Mouse (Mus musculus): Measurements from ENCODE around the gene Rnf157.
"Not testable (repeated sequence)": the region's sequence is repeated elsewhere in the genome, so short reads cannot be mapped to it uniquely, and the experiment has no call there.

The Rnf157 gene

GRCm38 (mm10) chr11:116396934-116397330, 15.9 kb downstream of the Rnf157 start:
- in situ Hi-C loops (cut with MboI; ENCODE audit: low pct_unique_long_range_greater_than_20kb in 1 of 2, low sequenced_read_pairs in 2 of 2, unreplicated experiment in 1 of 2), result no loop called here

DNA sequence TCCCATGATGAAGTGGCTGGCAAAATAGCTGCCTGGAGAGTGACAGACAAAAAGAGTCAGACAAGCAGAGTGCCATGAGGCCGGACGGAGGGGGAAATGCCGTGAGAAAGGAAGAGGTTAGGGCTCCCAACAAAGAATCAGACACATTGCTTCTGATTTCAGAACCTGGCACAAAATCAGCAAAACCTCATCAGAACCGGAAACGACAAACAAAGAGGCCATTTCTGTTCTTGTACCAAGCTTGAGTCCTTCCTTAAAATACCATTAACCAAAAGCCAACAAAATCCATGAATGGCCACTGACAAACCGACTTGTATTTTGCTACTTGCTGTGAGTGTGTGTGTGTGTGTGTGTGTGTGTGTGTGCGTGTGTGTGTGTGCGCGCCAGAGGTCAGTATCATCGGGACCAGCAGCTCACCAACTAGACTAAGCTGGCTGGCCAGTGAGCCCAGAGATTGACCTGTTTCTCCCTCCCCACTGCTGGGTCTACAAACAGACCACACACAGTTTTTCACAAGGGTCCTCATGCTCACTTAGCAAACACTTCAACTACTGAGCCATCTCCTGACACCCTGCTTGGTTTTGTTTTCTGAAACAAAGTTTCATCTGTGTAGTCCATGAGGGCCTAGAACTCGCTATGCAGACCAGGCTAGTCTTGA, 16.4 kb downstream of the Rnf157 start:
- in situ Hi-C loops (cut with MboI; ENCODE audit: low pct_unique_long_range_greater_than_20kb in 1 of 2, low sequenced_read_pairs in 2 of 2, unreplicated experiment in 1 of 2), result no loop called here

GRCm38 (mm10) chr11:116394769-116395168, 18.1 kb downstream of the Rnf157 start:
- in situ Hi-C loops (cut with MboI; ENCODE audit: low pct_unique_long_range_greater_than_20kb in 1 of 2, low sequenced_read_pairs in 2 of 2, unreplicated experiment in 1 of 2), result no loop called here

- in situ Hi-C loops (cut with MboI; ENCODE audit: low pct_unique_long_range_greater_than_20kb in 1 of 2, low sequenced_read_pairs in 2 of 2, unreplicated experiment in 1 of 2), result no loop called here
Observed at GRCm38 (mm10) chr11:116388841-116389480, 23.9 kb downstream of the Rnf157 start.

- in situ Hi-C loops (cut with MboI; ENCODE audit: low pct_unique_long_range_greater_than_20kb in 1 of 2, low sequenced_read_pairs in 2 of 2, unreplicated experiment in 1 of 2), result no loop called here
Observed at GRCm38 (mm10) chr11:116387086-116388071, 25.5 kb downstream of the Rnf157 start.

DNA sequence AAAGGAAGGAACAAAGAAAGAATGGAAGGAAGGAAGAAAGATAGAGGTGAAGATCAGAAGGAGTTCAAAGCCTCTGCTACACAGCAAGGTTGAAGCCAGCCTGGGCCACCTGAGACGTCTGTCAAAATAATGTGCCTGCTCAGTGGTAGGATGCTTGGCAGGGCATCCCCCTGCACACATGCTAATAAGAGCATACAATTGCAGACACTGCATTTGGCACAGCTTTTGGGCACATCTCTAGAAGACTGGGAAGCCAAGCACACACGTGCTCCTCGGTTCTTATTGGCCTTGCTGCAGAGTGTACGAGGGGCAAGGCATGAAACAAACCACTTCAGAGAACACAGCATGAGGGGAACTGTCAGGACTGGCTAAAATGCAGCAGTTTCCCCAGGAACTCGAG, 26.8 kb downstream of the Rnf157 start:
- in situ Hi-C loops (cut with MboI; ENCODE audit: low pct_unique_long_range_greater_than_20kb in 1 of 2, low sequenced_read_pairs in 2 of 2, unreplicated experiment in 1 of 2), result no loop called here

GRCm38 (mm10) chr11:116384171-116384570, 28.7 kb downstream of the Rnf157 start:
- in situ Hi-C loops (cut with MboI; ENCODE audit: low pct_unique_long_range_greater_than_20kb in 1 of 2, low sequenced_read_pairs in 2 of 2, unreplicated experiment in 1 of 2), result no loop called here

DNA sequence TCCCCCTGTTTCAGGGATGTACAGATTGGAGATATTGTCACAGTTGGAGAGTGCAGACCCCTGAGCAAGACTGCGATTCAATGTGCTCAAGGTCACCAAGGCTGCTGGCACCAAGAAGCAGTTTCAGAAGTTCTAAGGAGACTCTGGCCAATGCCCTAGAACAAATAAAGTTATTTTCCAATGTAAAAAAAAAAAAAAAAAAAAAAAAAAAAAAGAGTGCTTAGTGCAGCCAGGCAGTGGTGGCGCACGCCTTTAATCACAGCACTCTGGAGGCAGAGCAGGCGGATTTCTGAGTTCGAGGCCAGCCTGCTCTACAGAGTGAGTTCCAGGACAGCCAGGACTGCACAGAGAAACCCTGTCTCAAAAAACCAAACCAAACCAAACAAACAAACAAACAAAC, 29.8 kb downstream of the Rnf157 start:
- in situ Hi-C loops (cut with MboI; ENCODE audit: low pct_unique_long_range_greater_than_20kb in 1 of 2, low sequenced_read_pairs in 2 of 2, unreplicated experiment in 1 of 2), result not testable (repeated sequence)

DNA sequence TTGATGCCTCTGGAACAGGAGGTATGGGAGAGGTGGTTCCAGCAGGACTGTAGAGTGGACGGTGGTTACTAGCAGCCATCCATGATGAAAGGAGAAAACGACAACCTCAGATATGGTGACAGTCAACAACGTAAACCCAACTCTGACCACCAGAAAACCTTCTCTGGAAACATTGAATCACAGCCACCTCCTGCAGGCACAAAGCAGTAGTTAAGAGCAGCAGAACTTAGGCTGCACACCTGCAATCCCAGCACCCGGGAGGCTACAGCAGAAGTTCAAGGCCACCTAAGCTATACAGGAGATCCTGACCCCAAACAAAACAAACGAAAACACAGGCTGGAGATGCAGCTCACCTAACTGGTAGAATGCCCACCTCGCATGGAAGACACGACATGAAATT, 32.1 kb downstream of the Rnf157 start:
- in situ Hi-C loops (cut with MboI; ENCODE audit: low pct_unique_long_range_greater_than_20kb in 1 of 2, low sequenced_read_pairs in 2 of 2, unreplicated experiment in 1 of 2), result no loop called here

DNA sequence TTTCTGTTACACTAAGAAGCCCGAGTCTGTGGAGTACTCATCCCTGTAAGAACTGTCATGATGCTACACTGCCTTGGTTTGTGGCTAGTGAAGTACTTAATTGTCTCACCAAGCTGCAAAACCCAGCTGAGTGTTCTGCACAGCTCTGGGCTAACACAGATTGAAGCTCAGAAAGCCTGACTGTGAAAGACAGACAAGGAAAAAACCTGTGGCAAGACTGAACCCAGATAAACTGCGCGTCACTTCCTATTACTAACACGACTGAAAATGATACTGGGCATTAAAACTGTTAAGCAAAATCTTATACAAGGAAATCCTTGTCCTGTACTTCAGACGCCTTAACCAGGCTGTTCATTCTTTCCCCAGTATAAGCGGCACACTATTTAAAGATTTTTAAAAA, 33.3 kb downstream of the Rnf157 start:
- in situ Hi-C loops (cut with MboI; ENCODE audit: low pct_unique_long_range_greater_than_20kb in 1 of 2, low sequenced_read_pairs in 2 of 2, unreplicated experiment in 1 of 2), result no loop called here

GRCm38 (mm10) chr11:116376945-116377661, 35.7 kb downstream of the Rnf157 start:
- in situ Hi-C loops (cut with MboI; ENCODE audit: low pct_unique_long_range_greater_than_20kb in 1 of 2, low sequenced_read_pairs in 2 of 2, unreplicated experiment in 1 of 2), result no loop called here

DNA sequence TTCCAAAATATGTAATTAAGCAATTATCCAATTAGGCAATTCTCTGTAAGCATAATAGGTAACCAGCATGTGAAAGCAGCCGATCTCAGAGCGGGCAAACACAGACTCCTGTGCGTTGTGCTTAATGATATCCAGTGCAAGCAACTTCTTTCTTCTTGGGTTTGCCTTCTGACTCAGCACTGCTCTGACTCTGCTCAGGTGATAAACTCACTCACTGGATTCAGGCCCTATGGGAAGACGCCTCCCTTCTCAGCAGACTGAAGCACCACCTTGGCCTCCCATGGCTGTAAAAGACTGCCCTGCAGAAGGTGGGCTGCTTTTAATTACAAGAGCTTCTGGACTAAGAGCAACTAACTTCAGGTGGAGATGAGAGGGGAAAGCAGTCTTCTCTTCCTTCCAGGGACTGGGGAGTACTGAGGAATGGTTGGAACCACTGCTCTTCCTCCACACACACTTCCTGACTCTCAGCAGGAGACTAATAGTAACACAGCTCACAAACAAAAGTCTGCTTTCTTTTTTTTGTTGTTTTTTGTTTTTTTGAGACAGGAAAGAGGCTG, 40.9 kb downstream of the Rnf157 start:
- in situ Hi-C loops (cut with MboI; ENCODE audit: low pct_unique_long_range_greater_than_20kb in 1 of 2, low sequenced_read_pairs in 2 of 2, unreplicated experiment in 1 of 2), result no loop called here

DNA sequence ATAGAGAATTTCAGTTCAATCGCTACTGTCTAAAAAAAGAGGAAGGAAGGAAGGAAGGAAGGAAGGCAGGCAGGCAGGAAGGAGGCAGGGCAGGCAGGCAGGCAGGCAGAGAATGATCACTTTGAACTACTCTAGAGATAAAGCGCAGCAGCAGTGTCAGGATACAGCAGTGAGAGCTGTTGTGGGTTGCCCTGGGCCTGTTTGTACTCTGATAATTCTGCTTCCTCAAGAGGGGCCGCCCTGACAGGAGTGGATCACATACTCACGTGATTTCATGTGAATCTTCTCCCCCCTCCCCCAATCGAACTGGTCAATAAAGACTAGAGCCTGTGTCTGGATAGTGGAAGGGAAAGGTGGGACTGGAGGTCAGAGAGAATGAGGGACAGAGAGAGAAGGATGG, 43.2 kb downstream of the Rnf157 start:
- in situ Hi-C loops (cut with MboI; ENCODE audit: low pct_unique_long_range_greater_than_20kb in 1 of 2, low sequenced_read_pairs in 2 of 2, unreplicated experiment in 1 of 2), result no loop called here

DNA sequence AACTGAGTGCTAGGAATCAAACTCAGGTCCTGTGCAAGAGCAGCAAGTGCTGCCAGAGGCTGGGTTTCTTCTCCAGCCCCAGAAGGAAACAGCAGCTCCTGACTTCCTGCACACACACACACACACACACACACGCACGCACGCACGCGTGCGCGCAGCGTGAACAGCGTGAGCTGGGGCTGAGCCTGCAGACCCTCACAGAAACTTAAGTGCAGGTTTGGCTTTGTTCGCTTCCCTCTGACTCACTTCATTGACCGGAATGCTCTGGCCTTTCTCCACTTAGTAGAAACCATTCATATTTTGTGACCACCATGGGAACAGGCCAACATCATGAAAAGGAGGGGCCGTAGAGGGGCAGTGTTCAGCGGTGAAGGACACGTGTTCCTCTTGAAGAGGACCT, 43.8 kb downstream of the Rnf157 start:
- in situ Hi-C loops (cut with MboI; ENCODE audit: low pct_unique_long_range_greater_than_20kb in 1 of 2, low sequenced_read_pairs in 2 of 2, unreplicated experiment in 1 of 2), result no loop called here

DNA sequence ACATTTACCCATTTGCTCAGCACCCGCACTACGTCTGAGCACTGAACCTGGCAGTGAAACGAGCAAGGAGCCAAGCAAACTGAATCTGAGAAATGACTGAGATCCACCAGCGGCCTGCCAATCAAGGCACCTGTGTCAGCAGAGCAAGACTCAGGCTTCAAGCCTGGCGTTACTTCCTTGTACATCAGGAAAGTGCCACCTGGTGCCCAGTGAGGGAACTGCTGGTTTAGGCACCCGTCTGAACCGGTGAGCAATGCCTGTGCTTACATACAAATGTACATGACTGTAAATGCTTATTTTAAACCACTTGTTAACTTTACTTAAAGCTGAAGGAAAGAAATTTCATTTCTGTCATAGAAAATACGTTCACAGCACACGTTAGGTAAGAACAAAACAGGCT, 44.7 kb downstream of the Rnf157 start:
- in situ Hi-C loops (cut with MboI; ENCODE audit: low pct_unique_long_range_greater_than_20kb in 1 of 2, low sequenced_read_pairs in 2 of 2, unreplicated experiment in 1 of 2), result no loop called here

GRCm38 (mm10) chr11:116366647-116367046, 46.2 kb downstream of the Rnf157 start:
- in situ Hi-C loops (cut with MboI; ENCODE audit: low pct_unique_long_range_greater_than_20kb in 1 of 2, low sequenced_read_pairs in 2 of 2, unreplicated experiment in 1 of 2), result no loop called here

- in situ Hi-C loops (cut with MboI; ENCODE audit: low pct_unique_long_range_greater_than_20kb in 1 of 2, low sequenced_read_pairs in 2 of 2, unreplicated experiment in 1 of 2), result no loop called here
Observed at GRCm38 (mm10) chr11:116366124-116366523, 46.7 kb downstream of the Rnf157 start.

DNA sequence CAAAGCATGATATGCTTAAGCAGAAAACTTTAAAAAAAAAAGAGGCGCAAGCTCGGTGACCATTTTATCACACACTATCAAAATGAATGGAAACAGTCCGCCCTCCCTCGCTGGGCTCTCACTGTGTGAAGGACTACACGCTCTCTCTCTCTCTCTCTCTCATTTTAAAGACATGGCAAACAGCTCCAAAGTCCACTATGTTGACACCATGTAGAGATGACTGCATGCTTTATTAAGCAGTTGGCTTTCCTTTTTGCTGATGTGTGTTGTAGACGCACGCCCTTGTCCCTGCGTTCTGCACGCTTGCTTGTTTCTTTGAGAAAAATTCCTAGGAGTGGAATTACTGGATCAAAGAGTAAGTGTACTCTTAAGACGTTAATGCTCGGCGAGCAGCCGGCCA, 47.4 kb downstream of the Rnf157 start:
- in situ Hi-C loops (cut with MboI; ENCODE audit: low pct_unique_long_range_greater_than_20kb in 1 of 2, low sequenced_read_pairs in 2 of 2, unreplicated experiment in 1 of 2), result no loop called here
